Mouse (Mus musculus): Measurements from ENCODE around the gene Soat2.

The Soat2 gene

GRCm38 (mm10) chr15:102191699-102192098, 41.4 kb downstream of the Soat2 start:
- no peak for DNase-seq (ENCODE audit: low spot score)

GRCm38 (mm10) chr15:102192271-102192812, 42.0 kb downstream of the Soat2 start:
- DNase-seq (ENCODE audit: low spot score) = no peak

GRCm38 (mm10) chr15:102192820-102193386, 42.6 kb downstream of the Soat2 start:
- DNase-seq (ENCODE audit: low spot score) = no peak

GRCm38 (mm10) chr15:102193652-102194051, 43.3 kb downstream of the Soat2 start:
- DNase-seq (ENCODE audit: low spot score) = no peak

GRCm38 (mm10) chr15:102194439-102194838, 44.1 kb downstream of the Soat2 start:
- no peak for DNase-seq (ENCODE audit: low spot score)

- no peak for DNase-seq (ENCODE audit: low spot score)
These were observed 45.0 kb downstream of the Soat2 start for GRCm38 (mm10) chr15:102195373-102195772.

GRCm38 (mm10) chr15:102198841-102199240, 48.5 kb downstream of the Soat2 start:
- DNase-seq (ENCODE audit: low spot score) = no peak

- DNase-seq (ENCODE audit: low spot score) = peak; percentile 88
These were observed 52.9 kb downstream of the Soat2 start, which contains the start of gene Zfp740 for GRCm38 (mm10) chr15:102202971-102203834. Zfp740 (plus strand) TSS chr15:102203249.

- peak; percentile 52 for DNase-seq (ENCODE audit: low spot score)
These were observed 53.6 kb downstream of the Soat2 start for GRCm38 (mm10) chr15:102203835-102204381.

- no peak for DNase-seq (ENCODE audit: low spot score)
These were observed 54.6 kb downstream of the Soat2 start, which contains the start of gene Csad for GRCm38 (mm10) chr15:102204674-102205505. Csad (minus strand) TSS chr15:102204724.

GRCm38 (mm10) chr15:102205779-102206178, 55.5 kb downstream of the Soat2 start:
- DNase-seq (ENCODE audit: low spot score) = no peak

- DNase-seq (ENCODE audit: low spot score) = no peak
These were observed 57.0 kb downstream of the Soat2 start for GRCm38 (mm10) chr15:102207351-102207750.

GRCm38 (mm10) chr15:102208092-102208561, 57.8 kb downstream of the Soat2 start:
- no peak for DNase-seq (ENCODE audit: low spot score)

- DNase-seq (ENCODE audit: low spot score) = no peak
These were observed 58.8 kb downstream of the Soat2 start for GRCm38 (mm10) chr15:102209114-102209513.

GRCm38 (mm10) chr15:102210816-102211215, 60.5 kb downstream of the Soat2 start:
- no peak for DNase-seq (ENCODE audit: low spot score)

GRCm38 (mm10) chr15:102211895-102212294, 61.6 kb downstream of the Soat2 start:
- DNase-seq (ENCODE audit: low spot score) = no peak
